Mouse (Mus musculus) c-Kit-positive CD71-positive TER-119-negative erythroid progenitor cells, embryonic 14.5 days (primary cell): ENCODE data around the gene Fam166b.

Source experiments
- DNase-seq: peaks from one replicate; pipeline ENCODE4 v3.0.0-alpha.2; 2013; ENCODE audit warnings: low read depth

The Fam166b gene

DNA sequence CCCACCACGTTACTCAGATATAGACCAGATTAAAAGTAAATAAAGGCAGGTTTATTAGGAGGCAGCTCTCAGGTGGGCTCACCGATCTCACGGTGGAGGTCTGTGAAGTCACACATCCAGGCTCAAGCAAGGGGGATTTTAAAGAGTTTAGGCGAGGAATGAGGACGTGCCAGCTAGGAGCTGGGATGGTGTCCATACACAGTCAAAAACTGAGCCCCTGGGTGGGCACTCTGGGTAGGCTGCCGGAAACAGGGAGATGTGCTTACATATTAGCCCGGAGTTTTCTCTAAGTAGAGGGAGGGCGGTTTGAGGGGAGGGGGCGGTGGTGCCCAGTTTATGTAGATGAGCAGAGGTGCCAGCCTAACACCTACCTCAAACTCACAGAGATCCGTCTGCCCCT lies 48.0 kb downstream of the Fam166b start:
- no peak for DNase-seq

DNA sequence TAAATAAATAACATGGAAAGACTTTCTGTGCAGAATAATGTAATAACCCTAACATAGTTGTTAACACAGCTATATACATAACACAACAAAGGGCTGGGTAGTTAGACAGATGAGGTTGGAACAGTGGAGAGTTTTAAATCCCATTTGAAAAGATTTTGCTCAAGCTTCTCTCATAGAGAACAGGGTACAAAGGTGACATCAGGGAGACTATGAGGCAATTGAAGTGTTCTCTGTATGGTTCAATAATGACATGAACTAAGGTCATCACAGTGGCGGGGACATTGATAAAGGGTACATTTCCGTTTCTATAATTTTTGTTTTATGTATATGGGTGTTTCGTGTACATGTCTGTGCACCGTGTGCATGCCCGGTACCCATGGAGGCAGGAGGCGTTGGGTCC lies 49.3 kb downstream of the Fam166b start:
- DNase-seq, result no peak
